Comparison of ENCODE assay signal across 8 mouse cellular contexts in the genomic region with DNA sequence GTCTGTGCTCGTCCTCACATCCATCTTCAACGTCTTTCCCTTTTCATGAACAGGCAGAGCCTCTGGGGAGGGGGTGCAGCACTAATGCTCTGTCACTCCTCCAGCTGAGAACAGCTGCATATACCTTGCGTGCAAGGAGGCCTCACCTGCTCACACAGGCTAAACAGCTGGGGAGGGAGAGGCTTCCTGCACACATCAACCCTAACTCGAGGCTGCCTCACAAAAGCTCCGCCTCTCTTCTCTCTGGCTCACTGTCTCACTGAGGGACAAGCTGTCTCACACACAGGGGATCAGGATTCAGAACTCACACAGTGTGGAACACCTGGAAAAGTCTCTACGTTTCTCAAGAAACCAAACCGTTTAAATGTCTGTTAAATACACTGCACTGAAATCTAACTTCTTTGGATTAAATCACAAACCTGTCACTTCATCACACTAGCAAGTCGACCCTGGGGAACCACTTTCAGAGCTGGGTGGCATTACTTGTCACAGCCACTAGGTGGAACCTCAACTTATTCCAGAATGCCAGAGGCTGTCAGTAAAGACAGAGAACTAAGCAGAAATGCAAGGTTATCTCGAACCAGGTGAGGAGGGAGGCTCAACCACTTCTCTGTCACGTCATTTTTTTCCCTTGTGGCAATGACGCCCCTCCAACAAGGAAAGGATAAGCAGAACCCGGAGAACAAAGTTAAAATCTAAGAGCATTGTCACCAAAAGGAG.
A peak's percentile ranks its signal among the peaks of the same experiment; 100 is the strongest.
DNase-seq lines count a peak whose midpoint lies in the region; ATAC-seq and TF ChIP-seq lines count a peak whose summit lies in the region.

No protein-coding gene starts in this region.

- ATAC-seq in heart, embryonic 16.5 days (replicated peaks; ENCODE audit: extremely low read depth, insufficient read depth, low FRiP score) = peak; percentile 33
- ATAC-seq in lung, embryonic 15.5 days (ENCODE audit: borderline replicate concordance, extremely low read depth, low FRiP score, low TSS enrichment) = 0 out of 2 replicates have a peak, but pooled peaks have one; percentile 55
- peak; percentile 84 for ATAC-seq in neutrophil, adult 5-6 weeks (ENCODE audit: extremely low read depth, insufficient number of reproducible peaks, low FRiP score, poor library complexity, severe bottlenecking)

- 26% methylated on average over 12 of the region's 12 CpGs for WGBS in heart, embryonic 16.5 days
- 28% methylated on average over 12 of the region's 12 CpGs for WGBS in lung, embryonic 15.5 days

- peaks cover 6% of the 10 kb centered on the region for H3K36me3 ChIP-seq in heart, embryonic 16.5 days (ENCODE audit: control insufficient read depth, insufficient read depth)
- no peaks in the 10 kb centered on the region for H3K36me3 ChIP-seq in lung, embryonic 15.5 days

- H3K27ac ChIP-seq in cortical plate, adult 2 months (ENCODE audit: insufficient read depth, low read length) = no peak overlapping the region
- H3K27ac ChIP-seq in heart, embryonic 16.5 days (ENCODE audit: low read length) = peak overlapping the region; percentile 23; the same call in 1 of the 2 replicates
- H3K27ac ChIP-seq in lung, embryonic 15.5 days = no peak overlapping the region

- no peaks in the 10 kb centered on the region for H3K27me3 ChIP-seq in heart, embryonic 16.5 days (ENCODE audit: control insufficient read depth, insufficient read depth, low read length)
- no peaks in the 10 kb centered on the region for H3K27me3 ChIP-seq in lung, embryonic 15.5 days

- no peak overlapping the region for H3K4me2 ChIP-seq in heart, embryonic 16.5 days (ENCODE audit: low read depth, low read length)
- H3K4me2 ChIP-seq in lung, embryonic 15.5 days = no peak overlapping the region

- H3K4me3 ChIP-seq in cortical plate, adult 2 months (ENCODE audit: insufficient read depth, low read length) = no peak overlapping the region
- no peak overlapping the region for H3K4me3 ChIP-seq in heart, embryonic 16.5 days (ENCODE audit: low read length)
- H3K4me3 ChIP-seq in lung, embryonic 15.5 days = no peak overlapping the region

- no peak overlapping the region for H3K9ac ChIP-seq in heart, embryonic 16.5 days (ENCODE audit: low read length)
- H3K9ac ChIP-seq in lung, embryonic 15.5 days = no peak overlapping the region

- DNase-seq in right cerebral cortex, adult 2 months (ENCODE audit: low spot score in 2 of 2) = peak; percentile 56 to 72
- no peak for DNase-seq in right cerebral cortex, postnatal 14 days
- DNase-seq in kidney, postnatal 14 days = peak; percentile 70
- DNase-seq in urinary bladder, postnatal 25 days (ENCODE audit: low spot score) = no peak

- no peaks in the 10 kb centered on the region; the same call in 1 of the 2 replicates for H3K4me1 ChIP-seq in cortical plate, adult 2 months (ENCODE audit: control insufficient read depth, insufficient read depth, low read length)
- peaks cover 42% of the 10 kb centered on the region for H3K4me1 ChIP-seq in heart, embryonic 16.5 days (ENCODE audit: control insufficient read depth, insufficient read depth, low read length)
- H3K4me1 ChIP-seq in lung, embryonic 15.5 days = 0 out of 2 replicates have a peak, but pooled peaks cover 4% of the 10 kb centered on the region

- H3K9me3 ChIP-seq in heart, embryonic 16.5 days (replicated peaks; ENCODE audit: control insufficient read depth, low read length) = no peaks in the 10 kb centered on the region
- no peaks in the 10 kb centered on the region for H3K9me3 ChIP-seq in lung, embryonic 15.5 days

- peak; percentile 73 for TF ChIP-seq CTCF in cortical plate, adult 2 months (IDR thresholded peaks at IDR 0.05; ENCODE audit: extremely low read depth, insufficient read depth, low read length)

- TF ChIP-seq POLR2A in cortical plate, adult 2 months (IDR thresholded peaks at IDR 0.05; ENCODE audit: extremely low read depth, insufficient read depth, low read length) = no peak

Comparison
In these comparisons a context has a peak if more than half of its experiments do, and no peak if none do; other contexts are left out.
1. DNase-seq: peak in right cerebral cortex, adult 2 months (2 of 2) and kidney, postnatal 14 days (single experiment); none in right cerebral cortex, postnatal 14 days (single experiment) and urinary bladder, postnatal 25 days (single experiment).
2. ATAC-seq: peak in every context shown above with its lines; median percentile 84 in neutrophil, adult 5-6 weeks; 55 in lung, embryonic 15.5 days; 33 in heart, embryonic 16.5 days.